Mouse (Mus musculus) hindbrain, embryonic 12.5 days (tissue): ENCODE results near the gene Dqx1. TPM values are rescaled to one million over a fixed set of nuclear protein-coding genes. Genes with fewer than 3 reads are reported as not detected.

Experiments
- ATAC-seq: fragments of 200-750 bp; cut with Nextera tagmentation; 2 replicates; pipeline ENCODE4 v1.8.0; 2017; ENCODE audit warnings: moderate TSS enrichment; ENCODE audit not compliant: low FRiP score
- H3K27ac ChIP-seq: fragments of 300-500 bp; sonication (generic); 2 replicates; pipeline ENCODE4 v1.5.1; 2016; ENCODE audit warnings: mild to moderate bottlenecking
- H3K27me3 ChIP-seq: fragments of 300-500 bp; sonication (generic); 2 replicates; pipeline ENCODE4 v1.6.1; 2016; ENCODE audit warnings: mild to moderate bottlenecking
- H3K36me3 ChIP-seq: fragments of 300-500 bp; sonication (generic); 2 replicates; pipeline ENCODE4 v1.6.1; 2016; ENCODE audit warnings: mild to moderate bottlenecking
- H3K4me1 ChIP-seq: fragments of 300-500 bp; sonication (generic); 2 replicates; pipeline ENCODE4 v1.6.1; 2016
- H3K4me2 ChIP-seq: fragments of 300-500 bp; sonication (generic); replicated peaks from 2 replicates; pipeline ENCODE4 v1.6.1; 2016; ENCODE audit warnings: mild to moderate bottlenecking
- H3K4me3 ChIP-seq: fragments of 300-500 bp; sonication (generic); 2 replicates; pipeline ENCODE4 v1.5.1; 2016; ENCODE audit warnings: mild to moderate bottlenecking
- H3K9ac ChIP-seq: fragments of 300-500 bp; sonication (generic); 2 replicates; pipeline ENCODE4 v1.6.1; 2016; ENCODE audit warnings: mild to moderate bottlenecking, moderate library complexity
- H3K9me3 ChIP-seq: fragments of 300-500 bp; sonication (generic); replicated peaks from 2 replicates; pipeline ENCODE4 v1.6.1; 2016; ENCODE audit warnings: mild to moderate bottlenecking
- WGBS: fragments of 180-500 bp; shearing (Covaris S2); methylation state at CpG from one replicate; pipeline ENCODE4 v1.1.7; 2016; 5-methylcytosine and 5-hydroxymethylcytosine counted together
- polyA plus RNA-seq: library from polyadenylated mRNA; unstranded; fragments of >200 nt; fragmentation: Nextera tagmentation; extraction: Ambion mirVana; gene quantifications from 2 replicates; pipeline ENCODE4 v1.2.1, GENCODE M21; 2016

Dqx1 gene
- polyA plus RNA-seq, 1 experiment from 2014 or later, result 0.76 TPM

GRCm38 (mm10) chr6:83066441-83066840 is 8.8 kb downstream of the Dqx1 start:
- Histone ChIP-seq H3K4me3 (no peak overlapping the region), H3K36me3 (no peaks in the 10 kb centered on the region), H3K9me3 (no peaks in the 10 kb centered on the region), H3K27ac (no peak overlapping the region), H3K4me2 (no peak overlapping the region), H3K4me1 (peaks cover 19% of the 10 kb centered on the region), H3K27me3 (peaks cover 99% of the 10 kb centered on the region), H3K9ac (no peak overlapping the region)
- no peak for ATAC-seq
- 19% methylated on average over 6 of the region's 6 CpGs for WGBS

- Histone ChIP-seq H3K9ac (no peak overlapping the region), H3K27ac (no peak overlapping the region), H3K36me3 (no peaks in the 10 kb centered on the region), H3K9me3 (no peaks in the 10 kb centered on the region), H3K27me3 (peaks cover 99% of the 10 kb centered on the region), H3K4me3 (0 out of 2 replicates have a peak overlapping the region, but pooled peaks have one; percentile 23), H3K4me1 (peaks cover 19% of the 10 kb centered on the region), H3K4me2 (no peak overlapping the region)
- 3% methylated on average over 8 of the region's 8 CpGs for WGBS
- no peak for ATAC-seq
These were observed 10.6 kb downstream of the Dqx1 start for GRCm38 (mm10) chr6:83068221-83068620.

- no peak overlapping the region for H3K27ac ChIP-seq
These were observed 11.3 kb downstream of the Dqx1 start for GRCm38 (mm10) chr6:83068706-83069487.

GRCm38 (mm10) chr6:83069488-83070246 is 12.0 kb downstream of the Dqx1 start:
- no peaks in the 10 kb centered on the region for H3K9me3 ChIP-seq
- H3K4me2 ChIP-seq, result peak overlapping the region; percentile 28; the same call in 1 of the 2 replicates
- no peak overlapping the region for H3K9ac ChIP-seq
- ATAC-seq, result no peak
- WGBS, result 2% methylated on average over 69 of the region's 69 CpGs
- H3K27me3 ChIP-seq, result peaks cover 99% of the 10 kb centered on the region
- H3K36me3 ChIP-seq, result no peaks in the 10 kb centered on the region
- H3K4me1 ChIP-seq, result peaks cover 19% of the 10 kb centered on the region
- no peak overlapping the region for H3K27ac ChIP-seq
- H3K4me3 ChIP-seq, result peak overlapping the region; percentile 23

More at GRCm38 (mm10) chr6:83068706-83069487, 11.3 kb downstream of the Dqx1 start:
- Histone ChIP-seq H3K4me1 (peaks cover 19% of the 10 kb centered on the region), H3K36me3 (no peaks in the 10 kb centered on the region), H3K27me3 (peaks cover 99% of the 10 kb centered on the region), H3K4me2 (peak overlapping the region; percentile 21), H3K9ac (no peak overlapping the region), H3K4me3 (peak overlapping the region; percentile 23), H3K9me3 (no peaks in the 10 kb centered on the region)
- no peak for ATAC-seq
- 1% methylated on average over 72 of the region's 81 CpGs for WGBS

GRCm38 (mm10) chr6:83070247-83070310 is 12.4 kb downstream of the Dqx1 start, which contains the start of gene Tlx2:
Gene Tlx2, minus strand, starts transcription at chr6:83070293.
- Histone ChIP-seq H3K4me3 (peak within 1 kb of the TSS; percentile 23), H3K4me1 (peaks cover 19% of the 10 kb centered on the region), H3K27me3 (peaks cover 99% of the 10 kb centered on the region), H3K9me3 (no peaks in the 10 kb centered on the region), H3K27ac (no peak within 1 kb of the TSS), H3K4me2 (peak within 1 kb of the TSS; percentile 28; the same call in 1 of the 2 replicates), H3K9ac (no peak within 1 kb of the TSS), H3K36me3 (no peaks in the 10 kb centered on the region)
- 3% methylated on average over 10 of the region's 10 CpGs for WGBS
- no peak for ATAC-seq

- 0 out of 2 replicates have a peak, but pooled peaks have one; percentile 26 for ATAC-seq
- Histone ChIP-seq H3K27ac (no peak overlapping the region), H3K9me3 (no peaks in the 10 kb centered on the region), H3K27me3 (peaks cover 99% of the 10 kb centered on the region), H3K4me2 (peak overlapping the region; percentile 28; the same call in 1 of the 2 replicates), H3K4me3 (peak overlapping the region; percentile 23), H3K4me1 (peaks cover 19% of the 10 kb centered on the region), H3K9ac (no peak overlapping the region), H3K36me3 (no peaks in the 10 kb centered on the region)
- WGBS, result 1% methylated on average over 50 of the region's 58 CpGs
These were observed 12.9 kb downstream of the Dqx1 start for GRCm38 (mm10) chr6:83070311-83071219.

- Histone ChIP-seq H3K9me3 (no peaks in the 10 kb centered on the region), H3K4me1 (peaks cover 19% of the 10 kb centered on the region), H3K27me3 (peaks cover 99% of the 10 kb centered on the region), H3K4me3 (peak overlapping the region; percentile 14), H3K27ac (no peak overlapping the region), H3K36me3 (no peaks in the 10 kb centered on the region), H3K4me2 (peak overlapping the region; percentile 17; the same call in 1 of the 2 replicates), H3K9ac (no peak overlapping the region)
- peak; percentile 41; the same call in 1 of the 2 replicates for ATAC-seq
- WGBS, result 2% methylated on average over 19 of the region's 24 CpGs
These were observed 13.6 kb downstream of the Dqx1 start for GRCm38 (mm10) chr6:83071220-83071619.

- Histone ChIP-seq H3K4me1 (peaks cover 30% of the 10 kb centered on the region), H3K9me3 (no peaks in the 10 kb centered on the region), H3K9ac (no peak overlapping the region), H3K27me3 (peaks cover 72% of the 10 kb centered on the region), H3K4me2 (no peak overlapping the region), H3K36me3 (0 out of 2 replicates have a peak, but pooled peaks cover 2% of the 10 kb centered on the region), H3K4me3 (no peak overlapping the region), H3K27ac (no peak overlapping the region)
- no peak for ATAC-seq
- WGBS, result 22% methylated on average over 2 of the region's 2 CpGs
These were observed 17.3 kb downstream of the Dqx1 start for GRCm38 (mm10) chr6:83074979-83075378.

- WGBS, result under 1% methylated on average over 54 of the region's 54 CpGs
- Histone ChIP-seq H3K27me3 (peaks cover 56% of the 10 kb centered on the region), H3K4me2 (peak within 1 kb of the TSS; percentile 97), H3K36me3 (peaks cover 22% of the 10 kb centered on the region), H3K9ac (peak within 1 kb of the TSS; percentile 84), H3K9me3 (no peaks in the 10 kb centered on the region), H3K27ac (peak within 1 kb of the TSS; percentile 84), H3K4me1 (peaks cover 21% of the 10 kb centered on the region), H3K4me3 (peak within 1 kb of the TSS; percentile 69)
- peak; percentile 88 for ATAC-seq
These were observed 20.1 kb downstream of the Dqx1 start, which contains the start of gene Pcgf1 for GRCm38 (mm10) chr6:83077630-83078323. Gene Pcgf1, plus strand, starts transcription at chr6:83077869.

- ATAC-seq, result peak; percentile 93
- Histone ChIP-seq H3K36me3 (peaks cover 22% of the 10 kb centered on the region), H3K4me1 (peaks cover 21% of the 10 kb centered on the region), H3K4me2 (peak overlapping the region; percentile 97), H3K9me3 (no peaks in the 10 kb centered on the region), H3K27me3 (peaks cover 56% of the 10 kb centered on the region), H3K27ac (peak overlapping the region; percentile 84), H3K9ac (peak overlapping the region; percentile 84), H3K4me3 (peak overlapping the region; percentile 69)
- under 1% methylated on average over 46 of the region's 46 CpGs for WGBS
These were observed 20.7 kb downstream of the Dqx1 start for GRCm38 (mm10) chr6:83078324-83078858.

GRCm38 (mm10) chr6:83080210-83080609 is 22.6 kb downstream of the Dqx1 start:
- 90% methylated on average over 5 of the region's 5 CpGs for WGBS
- peaks cover 56% of the 10 kb centered on the region for H3K27me3 ChIP-seq
- no peak overlapping the region for H3K4me2 ChIP-seq

More at GRCm38 (mm10) chr6:83080210-83080609, 22.6 kb downstream of the Dqx1 start:
- no peaks in the 10 kb centered on the region for H3K9me3 ChIP-seq
- ATAC-seq, result no peak
- H3K36me3 ChIP-seq, result peaks cover 22% of the 10 kb centered on the region
- H3K4me3 ChIP-seq, result no peak overlapping the region
- peaks cover 30% of the 10 kb centered on the region for H3K4me1 ChIP-seq
- no peak overlapping the region for H3K27ac ChIP-seq
- H3K9ac ChIP-seq, result no peak overlapping the region
